Comparison of ENCODE assay signal across 8 mouse cellular contexts in the genomic region with DNA sequence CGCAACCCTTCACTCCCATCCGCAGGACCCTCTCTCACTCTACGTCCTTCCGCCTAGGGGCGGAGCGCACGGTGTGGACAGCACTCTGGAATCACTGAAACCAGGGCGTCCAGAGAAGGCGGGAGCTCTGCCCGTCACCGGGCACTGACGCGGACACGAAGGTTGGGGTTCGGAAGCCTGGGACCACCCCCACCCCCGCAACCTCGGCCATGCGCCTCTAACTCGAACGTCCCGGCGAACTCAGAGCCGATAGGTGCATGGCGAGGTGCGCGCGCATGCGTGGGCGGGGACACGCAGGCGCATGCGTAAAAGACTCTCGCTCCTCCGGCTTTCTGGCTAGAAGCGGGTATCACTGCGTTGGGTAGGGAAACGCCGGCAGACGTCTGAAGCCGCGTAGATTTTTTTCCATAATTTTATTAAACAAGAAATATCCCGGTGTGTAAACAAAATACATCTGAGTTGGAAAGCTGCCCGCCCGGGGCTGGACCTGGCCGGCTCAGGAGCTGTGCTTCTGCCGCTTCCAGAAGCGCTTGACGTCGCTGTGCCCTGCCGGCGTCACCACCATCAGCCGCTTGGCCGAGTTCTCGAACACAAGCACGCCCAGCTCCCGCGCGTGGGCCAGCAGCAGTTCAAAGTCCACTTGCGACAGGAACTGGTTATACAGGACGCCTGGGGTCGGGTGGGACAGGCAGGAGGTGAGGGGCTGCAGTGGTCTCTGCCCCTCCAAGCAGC. TPM values are rescaled to one million over a fixed set of nuclear protein-coding genes. Genes with fewer than 3 reads are reported as not detected.
A peak's percentile ranks its signal among the peaks of the same experiment; 100 is the strongest.
DNase-seq lines count a peak whose midpoint lies in the region; ATAC-seq and TF ChIP-seq lines count a peak whose summit lies in the region.

TSS of gene Vars2 (minus strand) at position 259 of the 732 bp plus-strand sequence.

- TF ChIP-seq CTCF in gastrocnemius, adult 2 months (IDR thresholded peaks at IDR 0.05): 0 out of 2 replicates have a peak, but pooled peaks have one; percentile 6
- TF ChIP-seq CTCF in hindbrain, postnatal 0 days (IDR thresholded peaks at IDR 0.05; ENCODE audit: low read depth): peak; percentile 36; the same call in 1 of the 2 replicates
- no peak; the same call in 1 of the 2 replicates for TF ChIP-seq CTCF in left cerebral cortex, adult 2 months (IDR thresholded peaks at IDR 0.05)

- peaks cover 6% of the 10 kb centered on the region for H3K36me3 ChIP-seq in hindbrain, postnatal 0 days (ENCODE audit: insufficient read depth, low read length)

- H3K27ac ChIP-seq in gastrocnemius, adult 2 months: peak within 1 kb of the TSS; percentile 92
- H3K27ac ChIP-seq in hindbrain, postnatal 0 days: peak within 1 kb of the TSS; percentile 88
- H3K27ac ChIP-seq in left cerebral cortex, adult 2 months: peak within 1 kb of the TSS; percentile 95

- peak within 1 kb of the TSS; percentile 99 for H3K4me2 ChIP-seq in hindbrain, postnatal 0 days (ENCODE audit: low read depth, low read length)

- under 1% methylated on average over 61 of the region's 61 CpGs for WGBS in hindbrain, postnatal 0 days

- peak within 1 kb of the TSS; percentile 72 for H3K9ac ChIP-seq in hindbrain, postnatal 0 days (replicated peaks; ENCODE audit: low read length)

- no peaks in the 10 kb centered on the region for H3K9me3 ChIP-seq in hindbrain, postnatal 0 days (ENCODE audit: low read length)

- intact Hi-C loops in gastrocnemius, adult 2 months (cut with DNase I): no loop called here
- intact Hi-C loops in left cerebral cortex, adult 2 months (cut with DNase I): loop anchor here (1.0 to 5.0 kb wide), 2 partner anchors 32 to 60 kb away; no protein-coding TSS in a partner anchor

- peak within 1 kb of the TSS; percentile 92 for H3K4me3 ChIP-seq in gastrocnemius, adult 2 months
- H3K4me3 ChIP-seq in hindbrain, postnatal 0 days (ENCODE audit: low read length): peak within 1 kb of the TSS; percentile 58
- peak within 1 kb of the TSS; percentile 86 for H3K4me3 ChIP-seq in left cerebral cortex, adult 2 months

- no peaks in the 10 kb centered on the region for H3K4me1 ChIP-seq in hindbrain, postnatal 0 days (ENCODE audit: insufficient read depth, low read length)

- DNase-seq in WW6 (ENCODE audit: low read depth, low spot score): peak; percentile 84
- peak; percentile 96 to 99 for DNase-seq in cerebellum, postnatal 4 days (ENCODE audit: low spot score in 2 of 2)
- peak; percentile 97 for DNase-seq in gastrocnemius, adult 2 months
- DNase-seq in hindbrain, postnatal 0 days (ENCODE audit: low spot score): peak; percentile 98
- DNase-seq in left cerebral cortex, adult 2 months (ENCODE audit: extremely low spot score in 1 of 2, low spot score in 2 of 2): peak; percentile 97
- peak; percentile 94 to 99 for DNase-seq in right cerebral cortex, adult 2 months (ENCODE audit: low spot score in 2 of 2)
- peak; percentile 96 for DNase-seq in urinary bladder, postnatal 14 days (ENCODE audit: low spot score)

- peak; percentile 94 for ATAC-seq in hindbrain, postnatal 0 days
- ATAC-seq in megakaryocyte, adult 5-6 weeks (ENCODE audit: poor library complexity, severe bottlenecking): peak; percentile 85

- H3K27me3 ChIP-seq in hindbrain, postnatal 0 days (ENCODE audit: insufficient read depth, low read length): no peaks in the 10 kb centered on the region

RNA-seq across cellular contexts. Expression of gene Vars2, which starts in this region (rescaled TPM):
- total RNA-seq in gastrocnemius, adult 2 months (2021): 10 to 100 TPM; 12.8 to 16.8 TPM
- total RNA-seq in hindbrain, postnatal 0 days (2014; rRNA removed): 37.3 and 46.8 TPM in 2 replicates
- 12.6 and 14.8 TPM in 2 replicates for polyA plus RNA-seq in hindbrain, postnatal 0 days (2015; fragmentation: Nextera tagmentation; extraction: Ambion mirVana)
- 10 to 100 TPM; 33.2 to 42.6 TPM for total RNA-seq in left cerebral cortex, adult 2 months (2021)
- 2.1 and 5.3 TPM in 2 replicates for total RNA-seq in megakaryocyte, adult 5-6 weeks (2015)
- 3.3 and 16.9 TPM in 2 replicates for total RNA-seq in megakaryocyte, adult 5-6 weeks (2017)

Comparison
In these comparisons a context has a peak if more than half of its experiments do, and no peak if none do; other contexts are left out.
1. Peak in every context shown above with its lines: DNase-seq, ATAC-seq, H3K4me3 ChIP-seq and H3K27ac ChIP-seq.